Mouse (Mus musculus) ES-Bruce4 (cell line): ENCODE measurements at regions not wholly inside any gene's neighbourhood (a gene's known extent, or its start where the extent isn't known, plus 50 kb on each side); places are given as distances from the start of the nearest gene placed in this dataset.

ENCODE experiments used
- CTCF ChIP-seq: IDR thresholded peaks from one replicate; pipeline ENCODE4 v1.8.1; 2011; ENCODE audit warnings: low read depth, low read length
- POLR2A ChIP-seq: IDR thresholded peaks from one replicate; pipeline ENCODE4 v1.8.1; 2011; ENCODE audit warnings: low read length; ENCODE audit not compliant: insufficient read depth

- TF ChIP-seq CTCF (no peak), POLR2A (no peak)
Measured at GRCm38 (mm10) chr11:91131960-91132359, 443.8 kb upstream of the Tom1l1 start.
